Mouse (Mus musculus) neural tube, embryonic 12.5 days (tissue): ENCODE data around the gene Cryaa. TPM values are rescaled to one million over a fixed set of nuclear protein-coding genes. Genes with fewer than 3 reads are reported as not detected.
"Not testable (repeated sequence)": the region's sequence is repeated elsewhere in the genome, so short reads cannot be mapped to it uniquely, and the experiment has no call there.

Source experiments
- ATAC-seq: fragments of 200-750 bp; cut with Nextera tagmentation; 2 replicates; pipeline ENCODE4 v1.8.0; 2017; ENCODE audit warnings: low read depth, mild to moderate bottlenecking, moderate TSS enrichment, moderate library complexity; ENCODE audit not compliant: low FRiP score
- H3K27ac ChIP-seq: fragments of 300-500 bp; sonication (generic); 2 replicates; pipeline ENCODE4 v1.5.1; 2016
- H3K27me3 ChIP-seq: fragments of 300-500 bp; sonication (generic); replicated peaks from 2 replicates; pipeline ENCODE4 v1.6.1; 2016; ENCODE audit warnings: mild to moderate bottlenecking
- H3K36me3 ChIP-seq: fragments of 300-500 bp; sonication (generic); 2 replicates; pipeline ENCODE4 v1.6.1; 2016; ENCODE audit warnings: mild to moderate bottlenecking
- H3K4me1 ChIP-seq: fragments of 300-500 bp; sonication (generic); 2 replicates; pipeline ENCODE4 v1.6.1; 2016
- H3K4me2 ChIP-seq: fragments of 300-500 bp; sonication (generic); replicated peaks from 2 replicates; pipeline ENCODE4 v1.6.1; 2016; ENCODE audit warnings: mild to moderate bottlenecking
- H3K4me3 ChIP-seq: fragments of 300-500 bp; sonication (generic); 2 replicates; pipeline ENCODE4 v1.5.1; 2016
- H3K9ac ChIP-seq: fragments of 300-500 bp; sonication (generic); 2 replicates; pipeline ENCODE4 v1.6.1; 2016; ENCODE audit warnings: mild to moderate bottlenecking
- H3K9me3 ChIP-seq: fragments of 300-500 bp; sonication (generic); 2 replicates; pipeline ENCODE4 v1.6.1; 2016; ENCODE audit warnings: mild to moderate bottlenecking
- WGBS: fragments of 180-500 bp; shearing (Covaris S2); methylation state at CpG from one replicate; pipeline ENCODE4 v1.1.7; 2016; 5-methylcytosine and 5-hydroxymethylcytosine counted together
- polyA plus RNA-seq: library from polyadenylated mRNA; unstranded; fragments of >200 nt; fragmentation: Nextera tagmentation; extraction: Ambion mirVana; gene quantifications from 2 replicates; pipeline ENCODE4 v1.2.1, GENCODE M21; 2016

Gene Cryaa
- polyA plus RNA-seq, 1 experiment from 2014 or later, result not detected

GRCm38 (mm10) chr17:31693330-31694022, 15.9 kb downstream of the Cryaa start:
- Histone ChIP-seq H3K9me3 (no peaks in the 10 kb centered on the region), H3K4me2 (peak overlapping the region; percentile 52), H3K4me1 (peaks cover 12% of the 10 kb centered on the region), H3K4me3 (no peak overlapping the region), H3K27ac (no peak overlapping the region), H3K9ac (no peak overlapping the region; the same call in 1 of the 2 replicates), H3K27me3 (no peaks in the 10 kb centered on the region), H3K36me3 (no peaks in the 10 kb centered on the region)
- whole genome bisulfite sequencing, result 3% methylated on average over 20 of the region's 20 CpGs
- peak; percentile 76 for ATAC-seq

GRCm38 (mm10) chr17:31694023-31694376, 16.4 kb downstream of the Cryaa start:
- peaks cover 12% of the 10 kb centered on the region for H3K4me1 ChIP-seq
- peak overlapping the region; percentile 52; the same call in 1 of the 2 replicates for H3K4me2 ChIP-seq
- no peak overlapping the region for H3K9ac ChIP-seq
- no peaks in the 10 kb centered on the region for H3K27me3 ChIP-seq
- no peaks in the 10 kb centered on the region for H3K9me3 ChIP-seq
- 60% methylated on average over 7 of the region's 7 CpGs for WGBS
- no peak overlapping the region for H3K27ac ChIP-seq
- no peak overlapping the region for H3K4me3 ChIP-seq
- ATAC-seq, result peak; percentile 50; the same call in 1 of the 2 replicates
- no peaks in the 10 kb centered on the region for H3K36me3 ChIP-seq

- WGBS, result 96% methylated on average over 1 of the region's 1 CpGs
- no peaks in the 10 kb centered on the region for H3K27me3 ChIP-seq
- H3K4me1 ChIP-seq, result peaks cover 12% of the 10 kb centered on the region
- H3K4me2 ChIP-seq, result no peak overlapping the region
- ATAC-seq, result no peak
- no peak overlapping the region for H3K9ac ChIP-seq
- no peak overlapping the region for H3K27ac ChIP-seq
- H3K9me3 ChIP-seq, result no peaks in the 10 kb centered on the region
- no peak overlapping the region for H3K4me3 ChIP-seq
- H3K36me3 ChIP-seq, result no peaks in the 10 kb centered on the region
These were observed 17.3 kb downstream of the Cryaa start for GRCm38 (mm10) chr17:31694949-31695348.

GRCm38 (mm10) chr17:31695356-31695755, 17.7 kb downstream of the Cryaa start:
- H3K4me3 ChIP-seq, H3K9ac ChIP-seq, H3K4me2 ChIP-seq, H3K27me3 ChIP-seq, H3K9me3 ChIP-seq, ATAC-seq, H3K36me3 ChIP-seq, H3K27ac ChIP-seq: not testable (repeated sequence)
- 86% methylated on average over 7 of the region's 7 CpGs for whole genome bisulfite sequencing
- peaks cover 12% of the 10 kb centered on the region for H3K4me1 ChIP-seq

DNA sequence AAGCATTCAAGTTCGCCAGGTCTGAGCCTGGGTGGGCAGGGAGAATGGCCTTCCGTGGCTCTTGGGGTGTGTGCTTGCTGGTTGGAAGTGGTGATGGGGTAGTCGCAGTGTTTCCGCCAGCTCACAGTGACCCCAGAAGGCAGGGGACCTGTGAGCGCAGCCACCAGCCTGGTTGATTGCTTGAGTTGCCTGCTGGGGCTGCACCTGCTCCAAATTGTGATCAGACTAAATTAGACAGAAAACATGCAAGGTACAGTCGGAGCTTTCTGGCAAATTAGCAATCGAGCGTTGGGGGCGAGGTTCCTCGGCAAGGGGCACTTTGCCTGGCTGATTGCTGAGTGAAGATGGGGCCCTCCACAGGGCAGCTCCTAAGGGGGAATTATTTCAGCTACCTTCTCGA, 20.7 kb downstream of the Cryaa start:
- 71% methylated on average over 11 of the region's 11 CpGs for WGBS

DNA sequence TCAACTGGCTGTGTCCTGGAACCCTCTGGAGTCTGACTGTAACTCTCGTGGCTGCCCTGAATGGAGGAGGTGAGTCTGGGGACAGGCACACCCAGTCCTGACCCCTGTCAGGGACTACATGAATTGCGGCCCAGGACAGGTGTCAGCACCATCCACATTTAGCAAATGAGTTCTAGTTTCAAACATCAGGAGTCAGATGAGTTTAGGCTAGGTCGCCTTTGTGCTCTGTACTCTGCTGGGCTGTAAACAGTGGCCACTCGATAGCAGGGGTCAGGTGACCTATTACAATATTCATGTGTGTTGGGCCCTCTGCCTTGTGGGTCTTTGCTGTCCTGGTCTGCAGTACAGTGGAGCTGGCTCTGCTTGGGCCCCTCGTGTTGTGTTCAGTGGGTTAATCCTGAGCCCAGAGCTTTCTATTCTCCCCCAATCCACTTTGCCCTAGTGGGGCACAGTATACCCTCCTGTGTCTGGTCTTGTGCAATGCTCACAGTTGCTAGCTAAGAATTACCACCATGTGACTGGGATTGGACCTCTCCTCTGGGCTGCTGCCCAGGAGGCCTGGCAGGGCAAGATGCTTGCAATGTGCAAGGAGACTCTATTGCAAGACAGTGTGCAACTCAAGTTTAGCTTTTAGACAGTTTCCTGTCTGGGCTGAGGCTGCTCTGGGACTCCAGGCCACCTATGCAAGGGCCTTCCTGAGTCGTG, 25.8 kb downstream of the Cryaa start:
- Histone ChIP-seq H3K36me3 (no peaks in the 10 kb centered on the region), H3K9ac (no peak overlapping the region), H3K4me1 (no peaks in the 10 kb centered on the region), H3K4me2 (no peak overlapping the region), H3K9me3 (no peaks in the 10 kb centered on the region), H3K27me3 (no peaks in the 10 kb centered on the region), H3K4me3 (no peak overlapping the region), H3K27ac (no peak overlapping the region)
- 72% methylated on average over 6 of the region's 6 CpGs for WGBS
- no peak for ATAC-seq

More for the DNA sequence above, 20.7 kb downstream of the Cryaa start:
- ATAC-seq, result no peak
- H3K4me3 ChIP-seq, result no peak overlapping the region
- no peaks in the 10 kb centered on the region for H3K9me3 ChIP-seq
- no peak overlapping the region for H3K4me2 ChIP-seq
- no peaks in the 10 kb centered on the region for H3K27me3 ChIP-seq
- no peaks in the 10 kb centered on the region for H3K36me3 ChIP-seq
- H3K4me1 ChIP-seq, result peaks cover 10% of the 10 kb centered on the region
- H3K27ac ChIP-seq, result no peak overlapping the region
- no peak overlapping the region for H3K9ac ChIP-seq

GRCm38 (mm10) chr17:31705271-31706020, 27.8 kb downstream of the Cryaa start:
- H3K4me2 ChIP-seq, result no peak overlapping the region
- WGBS, result 66% methylated on average over 20 of the region's 20 CpGs
- no peak overlapping the region for H3K4me3 ChIP-seq
- no peaks in the 10 kb centered on the region for H3K4me1 ChIP-seq
- no peak overlapping the region for H3K27ac ChIP-seq
- no peaks in the 10 kb centered on the region for H3K36me3 ChIP-seq
- ATAC-seq, result no peak
- H3K9me3 ChIP-seq, result no peaks in the 10 kb centered on the region
- H3K27me3 ChIP-seq, result no peaks in the 10 kb centered on the region
- H3K9ac ChIP-seq, result no peak overlapping the region

GRCm38 (mm10) chr17:31709121-31709741, 31.6 kb downstream of the Cryaa start:
- Histone ChIP-seq H3K27ac (no peak overlapping the region), H3K36me3 (no peaks in the 10 kb centered on the region), H3K9ac (no peak overlapping the region), H3K4me3 (no peak overlapping the region), H3K27me3 (no peaks in the 10 kb centered on the region), H3K4me1 (no peaks in the 10 kb centered on the region), H3K9me3 (no peaks in the 10 kb centered on the region), H3K4me2 (no peak overlapping the region)
- WGBS, result 54% methylated on average over 7 of the region's 7 CpGs
- no peak for ATAC-seq

DNA sequence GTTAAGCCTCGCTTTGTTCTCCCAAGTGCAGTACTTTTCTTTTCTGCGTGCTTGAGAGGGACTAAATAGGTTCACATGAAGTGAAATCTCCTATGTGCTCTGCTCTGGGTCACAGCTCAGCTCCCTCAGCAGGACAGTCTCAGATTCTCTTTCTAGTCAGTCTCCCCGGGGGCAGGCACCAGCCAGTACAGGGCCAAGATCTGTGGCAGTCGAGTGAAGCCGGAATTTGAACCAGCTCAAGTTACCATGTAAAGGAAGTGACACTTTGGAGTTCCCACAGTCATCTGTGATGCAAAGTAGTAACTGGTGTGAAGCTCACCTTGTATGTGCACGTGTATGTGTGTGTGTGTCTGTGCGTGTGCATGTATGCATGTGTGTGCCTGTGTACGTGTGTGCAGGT, 32.8 kb downstream of the Cryaa start:
- H3K9me3 ChIP-seq, result no peaks in the 10 kb centered on the region
- ATAC-seq, result no peak
- H3K27ac ChIP-seq, result no peak overlapping the region
- WGBS, result 78% methylated on average over 8 of the region's 8 CpGs
- no peaks in the 10 kb centered on the region for H3K36me3 ChIP-seq
- H3K9ac ChIP-seq, result no peak overlapping the region
- no peak overlapping the region for H3K4me2 ChIP-seq
- H3K27me3 ChIP-seq, result no peaks in the 10 kb centered on the region
- H3K4me3 ChIP-seq, result no peak overlapping the region
- no peaks in the 10 kb centered on the region for H3K4me1 ChIP-seq

DNA sequence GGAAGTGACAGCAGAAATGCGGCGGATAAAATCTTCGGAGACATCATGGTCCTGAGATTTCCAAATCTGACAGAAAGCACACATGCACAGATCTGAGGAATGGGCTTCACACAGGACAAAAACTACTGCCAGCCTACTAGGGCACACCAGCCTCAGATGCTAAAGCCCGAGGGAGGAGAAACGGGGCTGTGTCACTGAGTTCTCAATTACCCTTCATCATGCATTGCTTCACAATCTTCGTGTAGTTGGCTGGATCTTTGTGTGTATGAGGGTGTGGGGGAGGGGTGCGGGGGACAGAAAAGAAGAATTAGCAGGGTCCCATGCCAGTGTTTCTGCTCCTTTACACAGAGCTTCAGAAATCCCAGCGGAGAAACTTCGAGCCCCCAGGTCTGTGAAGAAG, 36.1 kb downstream of the Cryaa start:
- Histone ChIP-seq H3K27me3 (no peaks in the 10 kb centered on the region), H3K9ac (no peak overlapping the region), H3K4me1 (no peaks in the 10 kb centered on the region), H3K9me3 (no peaks in the 10 kb centered on the region), H3K27ac (no peak overlapping the region), H3K36me3 (no peaks in the 10 kb centered on the region), H3K4me2 (no peak overlapping the region), H3K4me3 (no peak overlapping the region)
- 81% methylated on average over 9 of the region's 9 CpGs for WGBS
- no peak for ATAC-seq

DNA sequence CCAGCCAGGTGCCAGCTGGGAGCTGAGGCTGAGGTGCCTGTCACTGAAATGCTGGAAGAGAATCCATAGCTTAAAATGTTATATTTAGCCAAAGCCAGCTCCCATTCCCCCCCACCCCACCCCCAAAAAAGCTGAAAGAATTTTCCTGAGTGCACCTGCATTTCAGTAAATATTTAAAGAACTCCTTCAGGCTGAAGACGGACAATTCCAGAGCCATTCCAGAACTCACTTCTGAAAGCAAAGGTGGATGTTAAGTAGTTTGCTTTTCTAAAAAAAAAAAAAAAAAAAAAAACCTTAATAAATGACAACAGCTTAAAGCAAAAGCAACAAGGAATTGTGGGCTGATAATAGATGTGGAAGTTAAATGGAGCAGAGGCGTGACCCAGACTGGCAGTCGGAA, 36.5 kb downstream of the Cryaa start:
- H3K27me3 ChIP-seq, result no peaks in the 10 kb centered on the region
- no peaks in the 10 kb centered on the region for H3K9me3 ChIP-seq
- H3K4me1 ChIP-seq, result no peaks in the 10 kb centered on the region
- H3K27ac ChIP-seq, result no peak overlapping the region
- WGBS, result 83% methylated on average over 3 of the region's 3 CpGs
- H3K4me3 ChIP-seq, result no peak overlapping the region
- ATAC-seq, result no peak
- H3K4me2 ChIP-seq, result no peak overlapping the region
- H3K9ac ChIP-seq, result no peak overlapping the region
- no peaks in the 10 kb centered on the region for H3K36me3 ChIP-seq

DNA sequence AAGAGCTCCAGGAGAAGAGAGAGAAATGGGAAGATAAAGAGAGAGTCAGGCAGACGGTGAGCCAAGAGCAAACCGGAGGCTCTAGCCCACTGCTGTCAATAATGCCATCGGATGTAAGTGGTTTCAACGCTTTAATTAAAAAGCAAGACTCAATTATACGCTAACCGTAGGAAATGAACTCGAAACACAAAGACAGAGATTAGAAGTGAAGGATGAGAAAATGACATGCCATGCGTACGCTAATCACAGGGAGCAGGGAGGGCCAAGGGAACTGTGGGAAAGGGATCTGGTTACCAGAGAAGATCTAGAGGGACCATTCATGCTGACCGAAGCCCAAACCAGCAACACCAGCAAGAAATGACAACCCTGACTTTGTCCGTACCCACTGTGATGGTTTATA, 37.4 kb downstream of the Cryaa start:
- Histone ChIP-seq H3K9me3 (no peaks in the 10 kb centered on the region), H3K36me3 (no peaks in the 10 kb centered on the region), H3K27ac (no peak overlapping the region), H3K4me1 (no peaks in the 10 kb centered on the region), H3K27me3 (no peaks in the 10 kb centered on the region), H3K9ac (no peak overlapping the region), H3K4me3 (no peak overlapping the region), H3K4me2 (no peak overlapping the region)
- WGBS, result 79% methylated on average over 11 of the region's 11 CpGs
- no peak for ATAC-seq
